Mouse (Mus musculus): ENCODE results near the gene Ank3. TPM values are rescaled to one million over a fixed set of nuclear protein-coding genes. Genes with fewer than 3 reads are reported as not detected.

Gene Ank3
- total and polyA plus RNA-seq, 2 experiments = 2.9 to 31.0 TPM

DNA sequence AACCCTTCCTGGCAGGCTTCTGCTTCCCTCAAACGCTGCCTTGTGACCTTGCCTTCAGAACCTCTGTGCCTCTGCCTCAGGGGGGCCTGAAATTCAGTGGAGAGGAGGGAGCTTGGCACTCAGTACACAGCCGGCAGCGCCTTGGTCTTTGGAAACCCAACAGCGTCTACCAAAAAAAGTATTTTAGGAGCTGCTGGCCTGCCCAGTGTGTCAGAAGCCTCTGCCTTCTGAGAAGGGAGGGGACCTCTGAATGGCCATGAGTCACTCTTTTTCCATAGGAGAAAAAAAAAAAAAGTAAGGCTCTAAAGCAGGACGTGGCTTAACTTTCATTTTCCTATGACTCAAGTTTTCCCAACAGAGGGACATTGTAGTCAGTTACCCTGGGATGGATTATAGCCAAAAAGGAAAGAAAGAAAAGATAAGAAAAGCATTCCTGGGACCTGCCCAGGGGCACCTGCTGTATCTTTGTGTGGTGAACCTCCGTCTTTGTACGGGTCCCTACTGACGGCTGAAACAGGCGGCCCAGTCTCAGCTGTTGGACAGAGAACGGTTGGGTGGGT lies 473.7 kb downstream of the Ank3 start:
- DNase-seq (ENCODE audit: extremely low read depth, low read depth, low spot score) = no peak
- Histone ChIP-seq H3K4me3 (ENCODE audit: insufficient read depth, low read depth, low read length) (no peak overlapping the region), H3K9ac (ENCODE audit: low read depth, low read length) (no peak overlapping the region), H3K36me3 (ENCODE audit: control insufficient read depth, insufficient read depth, low read length) (no peaks in the 10 kb centered on the region), H3K4me1 (ENCODE audit: control insufficient read depth, insufficient read depth, low read length) (no peaks in the 10 kb centered on the region), H3K79me2 (ENCODE audit: control insufficient read depth, insufficient read depth, low read length) (no peaks in the 10 kb centered on the region), H3K27me3 (ENCODE audit: control insufficient read depth, insufficient read depth, low read length) (no peaks in the 10 kb centered on the region), H3K27ac (replicated peaks; ENCODE audit: insufficient read depth, low read depth, low read length) (no peak overlapping the region)
- no peak for TF ChIP-seq POLR2A (IDR thresholded peaks at IDR 0.05; ENCODE audit: extremely low read depth, insufficient read depth, low read length)
- no peak for TF ChIP-seq CTCF (IDR thresholded peaks at IDR 0.05; ENCODE audit: low read depth, low read length)
- 75% methylated on average over 10 of the region's 10 CpGs for WGBS

DNA sequence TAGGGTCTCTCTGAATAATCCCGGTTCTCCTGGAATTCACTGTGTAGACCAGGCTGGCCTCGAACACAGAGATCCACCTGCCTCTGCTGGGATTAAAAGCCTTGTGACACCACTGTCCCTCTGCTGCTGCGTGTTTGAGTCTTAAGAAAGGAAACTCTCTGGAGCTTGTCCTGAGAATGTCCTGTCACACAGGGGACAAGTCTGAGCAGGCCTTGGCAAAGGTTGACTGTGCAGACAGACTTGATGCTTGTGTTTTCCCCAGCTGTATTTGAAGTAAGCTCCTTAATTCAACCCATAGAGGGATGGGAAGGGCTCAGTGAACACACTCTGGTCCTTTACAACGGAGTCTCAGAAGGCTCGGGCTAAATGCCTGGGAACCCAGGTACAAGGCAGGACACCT lies 474.3 kb downstream of the Ank3 start:
- Histone ChIP-seq H3K4me3 (ENCODE audit: insufficient read depth, low read depth, low read length) (no peak overlapping the region), H3K36me3 (ENCODE audit: control insufficient read depth, insufficient read depth, low read length) (no peaks in the 10 kb centered on the region), H3K79me2 (ENCODE audit: control insufficient read depth, insufficient read depth, low read length) (no peaks in the 10 kb centered on the region), H3K27ac (replicated peaks; ENCODE audit: insufficient read depth, low read depth, low read length) (no peak overlapping the region), H3K27me3 (ENCODE audit: control insufficient read depth, insufficient read depth, low read length) (no peaks in the 10 kb centered on the region), H3K4me1 (ENCODE audit: control insufficient read depth, insufficient read depth, low read length) (no peaks in the 10 kb centered on the region), H3K9ac (ENCODE audit: low read depth, low read length) (no peak overlapping the region)
- WGBS = 89% methylated on average over 5 of the region's 5 CpGs
- no peak for TF ChIP-seq CTCF (IDR thresholded peaks at IDR 0.05; ENCODE audit: low read depth, low read length)
- TF ChIP-seq POLR2A (IDR thresholded peaks at IDR 0.05; ENCODE audit: extremely low read depth, insufficient read depth, low read length) = no peak
- no peak for DNase-seq (ENCODE audit: extremely low read depth, low read depth, low spot score)

- H3K4me3 ChIP-seq (ENCODE audit: insufficient read depth, low read depth, low read length) = no peak overlapping the region
- WGBS = 88% methylated on average over 14 of the region's 14 CpGs
- TF ChIP-seq POLR2A (IDR thresholded peaks at IDR 0.05; ENCODE audit: extremely low read depth, insufficient read depth, low read length) (no peak), CTCF (IDR thresholded peaks at IDR 0.05; ENCODE audit: low read depth, low read length) (no peak)
- no peaks in the 10 kb centered on the region for H3K79me2 ChIP-seq (ENCODE audit: control insufficient read depth, insufficient read depth, low read length)
- H3K4me1 ChIP-seq (ENCODE audit: control insufficient read depth, insufficient read depth, low read length) = no peaks in the 10 kb centered on the region
- H3K36me3 ChIP-seq (ENCODE audit: control insufficient read depth, insufficient read depth, low read length) = no peaks in the 10 kb centered on the region
- H3K27me3 ChIP-seq (ENCODE audit: control insufficient read depth, insufficient read depth, low read length) = no peaks in the 10 kb centered on the region
- no peak overlapping the region for H3K9ac ChIP-seq (ENCODE audit: low read depth, low read length)
- DNase-seq (ENCODE audit: extremely low read depth, low read depth, low spot score) = no peak
- no peak overlapping the region for H3K27ac ChIP-seq (replicated peaks; ENCODE audit: insufficient read depth, low read depth, low read length)
These were observed 476.2 kb downstream of the Ank3 start for GRCm38 (mm10) chr10:69874806-69875205.

- Histone ChIP-seq H3K27ac (replicated peaks; ENCODE audit: insufficient read depth, low read depth, low read length) (no peak overlapping the region), H3K79me2 (ENCODE audit: control insufficient read depth, insufficient read depth, low read length) (no peaks in the 10 kb centered on the region), H3K27me3 (ENCODE audit: control insufficient read depth, insufficient read depth, low read length) (no peaks in the 10 kb centered on the region), H3K4me3 (ENCODE audit: insufficient read depth, low read depth, low read length) (no peak overlapping the region), H3K36me3 (ENCODE audit: control insufficient read depth, insufficient read depth, low read length) (no peaks in the 10 kb centered on the region), H3K4me1 (ENCODE audit: control insufficient read depth, insufficient read depth, low read length) (no peaks in the 10 kb centered on the region; the same call in 1 of the 2 replicates), H3K9ac (ENCODE audit: low read depth, low read length) (no peak overlapping the region)
- TF ChIP-seq CTCF (IDR thresholded peaks at IDR 0.05; ENCODE audit: low read depth, low read length) (no peak), POLR2A (IDR thresholded peaks at IDR 0.05; ENCODE audit: extremely low read depth, insufficient read depth, low read length) (no peak)
- no peak for DNase-seq (ENCODE audit: extremely low read depth, low read depth, low spot score)
- WGBS = 48% methylated on average over 4 of the region's 4 CpGs
These were observed 485.5 kb downstream of the Ank3 start for GRCm38 (mm10) chr10:69883935-69884680.

GRCm38 (mm10) chr10:69888399-69888798 lies 489.8 kb downstream of the Ank3 start:
- H3K79me2 ChIP-seq (ENCODE audit: control insufficient read depth, insufficient read depth, low read length) = no peaks in the 10 kb centered on the region
- peak; percentile 92 for DNase-seq (ENCODE audit: extremely low read depth, low read depth, low spot score)
- H3K4me3 ChIP-seq (ENCODE audit: insufficient read depth, low read depth, low read length) = peak overlapping the region; percentile 21
- H3K27ac ChIP-seq (replicated peaks; ENCODE audit: insufficient read depth, low read depth, low read length) = peak overlapping the region; percentile 74
- no peaks in the 10 kb centered on the region for H3K27me3 ChIP-seq (ENCODE audit: control insufficient read depth, insufficient read depth, low read length)
- WGBS = 4% methylated on average over 4 of the region's 4 CpGs
- H3K36me3 ChIP-seq (ENCODE audit: control insufficient read depth, insufficient read depth, low read length) = no peaks in the 10 kb centered on the region
- H3K9ac ChIP-seq (ENCODE audit: low read depth, low read length) = peak overlapping the region; percentile 46
- no peaks in the 10 kb centered on the region; the same call in 1 of the 2 replicates for H3K4me1 ChIP-seq (ENCODE audit: control insufficient read depth, insufficient read depth, low read length)
- no peak for TF ChIP-seq CTCF (IDR thresholded peaks at IDR 0.05; ENCODE audit: low read depth, low read length)
- TF ChIP-seq POLR2A (IDR thresholded peaks at IDR 0.05; ENCODE audit: extremely low read depth, insufficient read depth, low read length) = no peak

DNA sequence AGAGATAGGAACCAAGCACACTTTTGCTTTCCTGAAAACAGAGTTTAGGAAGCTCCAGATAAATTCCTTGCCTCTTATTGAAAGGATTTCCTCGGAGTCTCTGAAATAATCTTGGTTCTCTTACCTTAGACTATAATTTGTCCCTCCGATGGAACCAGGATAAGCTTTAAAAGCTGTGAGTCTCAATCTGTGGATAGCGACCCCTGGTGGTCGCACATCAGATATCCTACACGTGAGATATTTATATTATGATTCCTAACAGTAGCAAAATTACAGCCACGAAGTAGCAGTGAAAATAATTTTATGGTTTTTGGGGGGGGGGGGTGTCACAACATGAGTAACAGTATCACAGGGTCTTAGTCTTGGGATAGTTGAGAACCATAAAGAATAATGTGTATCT lies 491.2 kb downstream of the Ank3 start:
- H3K27me3 ChIP-seq (ENCODE audit: control insufficient read depth, insufficient read depth, low read length) = no peaks in the 10 kb centered on the region
- no peak for DNase-seq (ENCODE audit: extremely low read depth, low read depth, low spot score)
- no peak overlapping the region for H3K27ac ChIP-seq (replicated peaks; ENCODE audit: insufficient read depth, low read depth, low read length)
- H3K9ac ChIP-seq (ENCODE audit: low read depth, low read length) = no peak overlapping the region
- 21% methylated on average over 6 of the region's 6 CpGs for WGBS
- TF ChIP-seq CTCF (IDR thresholded peaks at IDR 0.05; ENCODE audit: low read depth, low read length) = no peak
- TF ChIP-seq POLR2A (IDR thresholded peaks at IDR 0.05; ENCODE audit: extremely low read depth, insufficient read depth, low read length) = no peak
- H3K4me3 ChIP-seq (ENCODE audit: insufficient read depth, low read depth, low read length) = no peak overlapping the region
- no peaks in the 10 kb centered on the region for H3K79me2 ChIP-seq (ENCODE audit: control insufficient read depth, insufficient read depth, low read length)
- no peaks in the 10 kb centered on the region for H3K36me3 ChIP-seq (ENCODE audit: control insufficient read depth, insufficient read depth, low read length)
- no peaks in the 10 kb centered on the region; the same call in 1 of the 2 replicates for H3K4me1 ChIP-seq (ENCODE audit: control insufficient read depth, insufficient read depth, low read length)

All from liver, adult 2 months (tissue).